Mouse (Mus musculus) C2C12 (cell line): Measurements from ENCODE around the gene Hs6st3. TPM values are rescaled to one million over a fixed set of nuclear protein-coding genes. Genes with fewer than 3 reads are reported as not detected.

Experiments
- H3K27me3 ChIP-seq: one replicate; pipeline ENCODE4 v1.6.1; 2011; ENCODE audit not compliant: control insufficient read depth, insufficient read depth, insufficient read length
- H3K36me3 ChIP-seq: one replicate; pipeline ENCODE4 v1.6.1; 2011; ENCODE audit not compliant: control insufficient read depth, insufficient read depth
- H3K4me3 ChIP-seq: one replicate; pipeline ENCODE4 v1.5.1; 2011; ENCODE audit warnings: mild to moderate bottlenecking, control low read depth; ENCODE audit not compliant: poor library complexity, insufficient read depth, severe bottlenecking
- H3K79me2 ChIP-seq: one replicate; pipeline ENCODE4 v1.6.1; 2011; ENCODE audit not compliant: control insufficient read depth, insufficient read depth
- H3K79me3 ChIP-seq: one replicate; pipeline ENCODE4 v1.6.1; 2011; ENCODE audit warnings: low read depth, control low read depth
- H3ac ChIP-seq: one replicate; pipeline ENCODE3; 2011; ENCODE audit warnings: low read depth; ENCODE audit not compliant: control insufficient read depth, insufficient read length
- CEBPB ChIP-seq: IDR thresholded peaks from one replicate; pipeline ENCODE4 v1.6.1; 2011; ENCODE audit warnings: low read depth, mild to moderate bottlenecking, control low read depth, moderate library complexity
- CTCF ChIP-seq: IDR thresholded peaks from one replicate; pipeline ENCODE4 v1.5.1; 2011; ENCODE audit not compliant: control insufficient read depth, insufficient read depth, insufficient read length
- FOSL1 ChIP-seq: IDR thresholded peaks from one replicate; pipeline ENCODE4 v1.8.0; 2011; ENCODE audit warnings: mild to moderate bottlenecking, low read length; ENCODE audit not compliant: poor library complexity, insufficient read depth, severe bottlenecking
- MAX ChIP-seq: IDR thresholded peaks from one replicate; pipeline ENCODE4 v1.6.1; 2011; ENCODE audit warnings: mild to moderate bottlenecking, control low read depth
- MYOD1 ChIP-seq: IDR thresholded peaks from one replicate; pipeline ENCODE4 v1.6.1; 2011; ENCODE audit warnings: low read depth; ENCODE audit not compliant: control insufficient read depth, insufficient read length
- MYOG ChIP-seq: IDR thresholded peaks from one replicate; pipeline ENCODE4 v1.6.1; 2011; ENCODE audit not compliant: control insufficient read depth, insufficient read length; ENCODE audit errors: extremely low read depth
- USF1 ChIP-seq: IDR thresholded peaks from one replicate; pipeline ENCODE4 v1.6.1; 2011; ENCODE audit warnings: low read depth, mild to moderate bottlenecking, control low read depth, moderate library complexity
- long read RNA-seq, 2 experiments: library from polyadenylated mRNA; unstranded; transcript quantifications; one replicate each; pipeline ENCODE4 v2.0.0; 2019 to 2020
- polyA plus RNA-seq: library from polyadenylated mRNA; unstranded; fragments of >200 nt; fragmentation: generic; extraction: Trizol; gene quantifications from one replicate; pipeline ENCODE4 v1.2.1, GENCODE M21; 2012; ENCODE audit warnings: missing spikeins

Gene Hs6st3
- polyA plus RNA-seq = not detected
- long read RNA-seq, experiment 1 = 0 reads
- long read RNA-seq, experiment 2 = 0 reads

- no peaks in the 10 kb centered on the region for H3K79me2 ChIP-seq
- TF ChIP-seq MYOD1 (no peak), MYOG (no peak), CEBPB (no peak), CTCF (no peak), USF1 (no peak), MAX (no peak), FOSL1 (no peak)
- no peak within 1 kb of the TSS for H3K4me3 ChIP-seq
- H3ac ChIP-seq = no peak within 1 kb of the TSS
- H3K27me3 ChIP-seq = peaks cover 12% of the 10 kb centered on the region
- no peaks in the 10 kb centered on the region for H3K36me3 ChIP-seq
- no peaks in the 10 kb centered on the region for H3K79me3 ChIP-seq
These were observed at the start of gene Hs6st3 for GRCm38 (mm10) chr14:119137906-119138785. Hs6st3 (plus strand) TSS chr14:119138341.

- Histone ChIP-seq H3K79me2 (peaks cover 19% of the 10 kb centered on the region), H3K27me3 (no peaks in the 10 kb centered on the region), H3K79me3 (peaks cover 5% of the 10 kb centered on the region), H3K36me3 (no peaks in the 10 kb centered on the region), H3K4me3 (peak within 1 kb of the TSS; percentile 57), H3ac (peak within 1 kb of the TSS; percentile 83)
- TF ChIP-seq CTCF (peak; percentile 91), FOSL1 (no peak)
These were observed 39.1 kb upstream of the Hs6st3 start, which contains the start of gene Uggt2 for GRCm38 (mm10) chr14:119098851-119099569. Uggt2 (minus strand) TSS chr14:119099430.

DNA sequence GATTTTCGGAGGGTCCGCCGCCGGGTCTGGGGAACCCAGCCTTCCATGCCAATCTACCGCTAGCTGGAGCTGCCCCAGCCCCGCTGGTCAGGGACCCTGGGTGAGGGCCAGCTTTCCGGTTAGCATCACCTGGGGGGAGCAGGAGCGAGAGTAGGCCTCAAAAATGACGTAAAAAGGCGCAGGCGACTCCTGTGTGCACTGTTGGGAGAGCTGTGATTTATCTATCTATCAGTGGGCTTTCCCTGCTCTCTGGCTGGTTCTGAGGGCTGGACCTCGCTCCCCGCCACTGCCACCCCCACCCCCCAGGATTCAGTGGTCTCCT lies 38.6 kb upstream of the Hs6st3 start:
- Histone ChIP-seq H3K36me3 (no peaks in the 10 kb centered on the region), H3K27me3 (no peaks in the 10 kb centered on the region), H3ac (peak overlapping the region; percentile 83), H3K79me3 (peaks cover 5% of the 10 kb centered on the region), H3K4me3 (peak overlapping the region; percentile 57), H3K79me2 (peaks cover 19% of the 10 kb centered on the region)
- TF ChIP-seq USF1 (no peak), MYOD1 (no peak), MAX (no peak), CTCF (no peak), CEBPB (no peak), MYOG (no peak), FOSL1 (no peak)

DNA sequence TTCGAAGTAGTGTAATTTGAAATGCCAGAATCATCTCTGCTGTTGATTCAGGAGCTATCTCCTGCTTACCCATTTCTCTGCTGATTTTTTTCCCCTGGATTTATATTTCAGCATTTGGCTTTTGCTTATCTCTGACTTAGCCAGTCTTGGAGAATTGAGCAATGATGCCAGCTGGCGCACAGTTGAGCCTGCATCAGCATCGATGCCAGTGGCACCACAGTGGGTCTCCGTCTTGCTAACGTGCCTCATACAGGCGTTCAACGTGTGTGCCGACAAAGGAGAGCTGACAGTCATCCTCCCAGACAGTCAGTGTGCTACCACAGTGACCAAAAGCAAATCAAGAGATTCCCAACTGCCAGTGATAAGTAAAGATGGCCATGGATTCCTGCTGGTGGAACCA lies 30.6 kb upstream of the Hs6st3 start:
- Histone ChIP-seq H3K79me3 (no peaks in the 10 kb centered on the region), H3ac (no peak overlapping the region), H3K27me3 (peaks cover 14% of the 10 kb centered on the region), H3K4me3 (no peak overlapping the region), H3K79me2 (no peaks in the 10 kb centered on the region), H3K36me3 (no peaks in the 10 kb centered on the region)
- no peak for TF ChIP-seq FOSL1
- no peak for TF ChIP-seq MYOG
- TF ChIP-seq USF1 = no peak
- no peak for TF ChIP-seq CTCF
- TF ChIP-seq CEBPB = no peak
- TF ChIP-seq MAX = no peak
- TF ChIP-seq MYOD1 = no peak

- Histone ChIP-seq H3ac (no peak overlapping the region), H3K79me3 (no peaks in the 10 kb centered on the region), H3K27me3 (peaks cover 14% of the 10 kb centered on the region), H3K79me2 (no peaks in the 10 kb centered on the region), H3K4me3 (no peak overlapping the region), H3K36me3 (no peaks in the 10 kb centered on the region)
- TF ChIP-seq MYOG (no peak), MAX (no peak), CTCF (no peak)
These were observed 29.3 kb upstream of the Hs6st3 start for GRCm38 (mm10) chr14:119108776-119109301.

- Histone ChIP-seq H3ac (no peak overlapping the region), H3K79me2 (no peaks in the 10 kb centered on the region), H3K36me3 (no peaks in the 10 kb centered on the region), H3K27me3 (peaks cover 14% of the 10 kb centered on the region), H3K79me3 (no peaks in the 10 kb centered on the region), H3K4me3 (no peak overlapping the region)
- TF ChIP-seq MYOD1 (no peak), FOSL1 (no peak), CEBPB (no peak), MAX (no peak), MYOG (no peak), CTCF (no peak), USF1 (no peak)
These were observed 28.3 kb upstream of the Hs6st3 start for GRCm38 (mm10) chr14:119109776-119110218.
